Mouse (Mus musculus): ENCODE results near the gene Gm48551. TPM values are rescaled to one million over a fixed set of nuclear protein-coding genes. Genes with fewer than 3 reads are reported as not detected.
A peak's percentile ranks its signal among the peaks of the same experiment; 100 is the strongest.

Gm48551 gene
- polyA plus RNA-seq, 1 experiment = 4.8 TPM

- Histone ChIP-seq H3K36me3 (ENCODE audit: control insufficient read depth, insufficient read depth, low read length) (no peaks in the 10 kb centered on the region; the same call in 1 of the 2 replicates), H3K27me3 (ENCODE audit: control insufficient read depth, insufficient read depth, low read length) (no peaks in the 10 kb centered on the region), H3K4me3 (ENCODE audit: low read depth, low read length) (no peak overlapping the region), H3K27ac (ENCODE audit: insufficient read depth, low read depth, low read length) (no peak overlapping the region), H3K4me1 (ENCODE audit: control insufficient read depth, insufficient read depth, insufficient read length, low read length) (peaks cover 24% of the 10 kb centered on the region)
- WGBS = 80% methylated on average over 4 of the region's 4 CpGs
- TF ChIP-seq POLR2A (IDR thresholded peaks at IDR 0.05; ENCODE audit: low read depth, low read length) (no peak), CTCF (IDR thresholded peaks at IDR 0.05; ENCODE audit: extremely low read depth, insufficient read length, insufficient replicate concordance, low read depth, low read length) (no peak)
Measured at GRCm38 (mm10) chr10:81423476-81424245, 39.4 kb downstream of the Gm48551 start.

GRCm38 (mm10) chr10:81424246-81425051, 40.2 kb downstream of the Gm48551 start:
- peaks cover 21% of the 10 kb centered on the region for H3K4me1 ChIP-seq (ENCODE audit: control insufficient read depth, insufficient read depth, insufficient read length, low read length)
- H3K27ac ChIP-seq (ENCODE audit: insufficient read depth, low read depth, low read length) = peak overlapping the region; percentile 10; the same call in 1 of the 2 replicates
- H3K36me3 ChIP-seq (ENCODE audit: control insufficient read depth, insufficient read depth, low read length) = no peaks in the 10 kb centered on the region
- TF ChIP-seq CTCF (IDR thresholded peaks at IDR 0.05; ENCODE audit: extremely low read depth, insufficient read length, insufficient replicate concordance, low read depth, low read length) = no peak
- peak overlapping the region; percentile 35 for H3K4me3 ChIP-seq (ENCODE audit: low read depth, low read length)
- H3K27me3 ChIP-seq (ENCODE audit: control insufficient read depth, insufficient read depth, low read length) = no peaks in the 10 kb centered on the region
- 18% methylated on average over 25 of the region's 25 CpGs for WGBS

GRCm38 (mm10) chr10:81425236-81425850, 41.1 kb downstream of the Gm48551 start:
- WGBS = 46% methylated on average over 10 of the region's 10 CpGs
- TF ChIP-seq POLR2A (IDR thresholded peaks at IDR 0.05; ENCODE audit: low read depth, low read length) (no peak), CTCF (IDR thresholded peaks at IDR 0.05; ENCODE audit: extremely low read depth, insufficient read length, insufficient replicate concordance, low read depth, low read length) (no peak)
- H3K4me1 ChIP-seq (ENCODE audit: control insufficient read depth, insufficient read depth, insufficient read length, low read length) = peaks cover 17% of the 10 kb centered on the region
- peak overlapping the region; percentile 10; the same call in 1 of the 2 replicates for H3K27ac ChIP-seq (ENCODE audit: insufficient read depth, low read depth, low read length)
- H3K27me3 ChIP-seq (ENCODE audit: control insufficient read depth, insufficient read depth, low read length) = no peaks in the 10 kb centered on the region
- H3K4me3 ChIP-seq (ENCODE audit: low read depth, low read length) = peak overlapping the region; percentile 35
- H3K36me3 ChIP-seq (ENCODE audit: control insufficient read depth, insufficient read depth, low read length) = no peaks in the 10 kb centered on the region

GRCm38 (mm10) chr10:81426081-81426671, 41.9 kb downstream of the Gm48551 start:
- H3K27ac ChIP-seq (ENCODE audit: insufficient read depth, low read depth, low read length) = no peak overlapping the region

GRCm38 (mm10) chr10:81426897-81427296, 42.6 kb downstream of the Gm48551 start:
- WGBS = 1% methylated on average over 38 of the region's 38 CpGs
- H3K27ac ChIP-seq (ENCODE audit: insufficient read depth, low read depth, low read length) = peak overlapping the region; percentile 54
- TF ChIP-seq POLR2A (IDR thresholded peaks at IDR 0.05; ENCODE audit: low read depth, low read length) (0 out of 2 replicates have a peak, but pooled peaks have one; percentile 32), CTCF (IDR thresholded peaks at IDR 0.05; ENCODE audit: extremely low read depth, insufficient read length, insufficient replicate concordance, low read depth, low read length) (no peak)
- peak overlapping the region; percentile 74 for H3K4me3 ChIP-seq (ENCODE audit: low read depth, low read length)
- peaks cover 17% of the 10 kb centered on the region for H3K4me1 ChIP-seq (ENCODE audit: control insufficient read depth, insufficient read depth, insufficient read length, low read length)
- no peaks in the 10 kb centered on the region for H3K36me3 ChIP-seq (ENCODE audit: control insufficient read depth, insufficient read depth, low read length)
- H3K27me3 ChIP-seq (ENCODE audit: control insufficient read depth, insufficient read depth, low read length) = no peaks in the 10 kb centered on the region

More at GRCm38 (mm10) chr10:81426081-81426671, 41.9 kb downstream of the Gm48551 start:
- 0% methylated on average over 21 of the region's 33 CpGs for WGBS
- Histone ChIP-seq H3K4me1 (ENCODE audit: control insufficient read depth, insufficient read depth, insufficient read length, low read length) (peaks cover 17% of the 10 kb centered on the region), H3K27me3 (ENCODE audit: control insufficient read depth, insufficient read depth, low read length) (no peaks in the 10 kb centered on the region), H3K36me3 (ENCODE audit: control insufficient read depth, insufficient read depth, low read length) (no peaks in the 10 kb centered on the region), H3K4me3 (ENCODE audit: low read depth, low read length) (peak overlapping the region; percentile 74)
- no peak for TF ChIP-seq POLR2A (IDR thresholded peaks at IDR 0.05; ENCODE audit: low read depth, low read length)
- TF ChIP-seq CTCF (IDR thresholded peaks at IDR 0.05; ENCODE audit: extremely low read depth, insufficient read length, insufficient replicate concordance, low read depth, low read length) = no peak

GRCm38 (mm10) chr10:81427327-81427726, 43.1 kb downstream of the Gm48551 start:
- Histone ChIP-seq H3K4me3 (ENCODE audit: low read depth, low read length) (peak overlapping the region; percentile 3; the same call in 1 of the 2 replicates), H3K27me3 (ENCODE audit: control insufficient read depth, insufficient read depth, low read length) (no peaks in the 10 kb centered on the region), H3K36me3 (ENCODE audit: control insufficient read depth, insufficient read depth, low read length) (no peaks in the 10 kb centered on the region), H3K27ac (ENCODE audit: insufficient read depth, low read depth, low read length) (no peak overlapping the region), H3K4me1 (ENCODE audit: control insufficient read depth, insufficient read depth, insufficient read length, low read length) (peaks cover 18% of the 10 kb centered on the region)
- TF ChIP-seq CTCF (IDR thresholded peaks at IDR 0.05; ENCODE audit: extremely low read depth, insufficient read length, insufficient replicate concordance, low read depth, low read length) (no peak), POLR2A (IDR thresholded peaks at IDR 0.05; ENCODE audit: low read depth, low read length) (no peak)
- WGBS = 41% methylated on average over 3 of the region's 3 CpGs

Measured in small intestine, adult 2 months (tissue).